ENCODE assay signal across 12 mouse cellular contexts in genomic region chr15:30424290-30424689, GRCm38 (mm10).
DNase-seq lines count a peak whose midpoint lies in the region; ATAC-seq lines count a peak whose summit lies in the region.
"Had no signal": no experiment of that assay in that cellular context is flagged by ENCODE, and none has a peak within 500 bp of the region (broad histone marks: within the 10 kb centered on the region; RNA-seq: fewer than 3 reads in every experiment).

No protein-coding gene starts in this region.

- DNase-seq in cerebellum, adult 18-20 months, result peak; percentile 22 to 53
- DNase-seq in midbrain, embryonic 11.5 days (ENCODE audit: low spot score, missing footprints), result peak; percentile 62
- no peak for DNase-seq in midbrain, embryonic 10.5 days (ENCODE audit: low spot score)
- DNase-seq in layer of hippocampus, adult 9-10 months (ENCODE audit: low spot score), result peak; percentile 24
- DNase-seq in right cerebral cortex, postnatal 4 days, result peak; percentile 11
- no peak for DNase-seq in gastrocnemius, postnatal 14 days
- no peak for DNase-seq in testis, postnatal 10 days (ENCODE audit: low spot score)
- DNase-seq: kidney, adult 18-20 months; thymus, adult 18-20 months had no signal

- no peaks in the 10 kb centered on the region for H3K4me1 ChIP-seq in midbrain, embryonic 11.5 days (ENCODE audit: control insufficient read depth, insufficient read depth, low read length)
- H3K4me1 ChIP-seq in midbrain, embryonic 10.5 days, result no peaks in the 10 kb centered on the region
- H3K4me1 ChIP-seq: liver, embryonic 15.5 days; neural tube, embryonic 12.5 days had no signal

- ATAC-seq in cerebellum, adult (ENCODE audit: insufficient number of reproducible peaks, low FRiP score, low TSS enrichment), result no peak
- ATAC-seq in midbrain, embryonic 11.5 days (ENCODE audit: low FRiP score), result no peak

- intact Hi-C loops in gastrocnemius, postnatal 14 days (cut with DNase I; ENCODE audit: low total_unique reads), result no loop called here

- H3K9me3 ChIP-seq in midbrain, embryonic 11.5 days (ENCODE audit: control insufficient read depth, low read length), result no peaks in the 10 kb centered on the region
- H3K9me3 ChIP-seq in midbrain, embryonic 10.5 days (replicated peaks), result no peaks in the 10 kb centered on the region
- H3K9me3 ChIP-seq: liver, embryonic 15.5 days; neural tube, embryonic 12.5 days had no signal

- WGBS in midbrain, embryonic 11.5 days, result 62% methylated on average over 9 of the region's 9 CpGs
- WGBS in midbrain, embryonic 10.5 days, result 68% methylated on average over 9 of the region's 9 CpGs

- H3K36me3 ChIP-seq in midbrain, embryonic 11.5 days (ENCODE audit: control insufficient read depth, insufficient read depth, low read length), result no peaks in the 10 kb centered on the region
- H3K36me3 ChIP-seq in midbrain, embryonic 10.5 days, result no peaks in the 10 kb centered on the region
- H3K36me3 ChIP-seq: liver, embryonic 15.5 days; neural tube, embryonic 12.5 days had no signal

- H3K27ac ChIP-seq in midbrain, embryonic 11.5 days (ENCODE audit: low read depth, low read length), result no peak overlapping the region
- no peak overlapping the region for H3K27ac ChIP-seq in midbrain, embryonic 10.5 days (replicated peaks)
- H3K27ac ChIP-seq: liver, embryonic 15.5 days; neural tube, embryonic 12.5 days had no signal

- H3K4me2 ChIP-seq in midbrain, embryonic 11.5 days, result no peak overlapping the region
- H3K4me2 ChIP-seq: liver, embryonic 15.5 days; neural tube, embryonic 12.5 days had no signal

- no peak overlapping the region for H3K9ac ChIP-seq in midbrain, embryonic 11.5 days (ENCODE audit: low read length)
- H3K9ac ChIP-seq: liver, embryonic 15.5 days; neural tube, embryonic 12.5 days had no signal

- no peaks in the 10 kb centered on the region for H3K27me3 ChIP-seq in midbrain, embryonic 11.5 days (ENCODE audit: control insufficient read depth, insufficient read depth, low read length)
- no peaks in the 10 kb centered on the region for H3K27me3 ChIP-seq in midbrain, embryonic 10.5 days (ENCODE audit: low read depth, poor library complexity, severe bottlenecking)
- H3K27me3 ChIP-seq: liver, embryonic 15.5 days; neural tube, embryonic 12.5 days had no signal

- H3K4me3 ChIP-seq in midbrain, embryonic 11.5 days (ENCODE audit: low read depth, low read length), result no peak overlapping the region
- no peak overlapping the region for H3K4me3 ChIP-seq in midbrain, embryonic 10.5 days
- H3K4me3 ChIP-seq: liver, embryonic 15.5 days; neural tube, embryonic 12.5 days had no signal

Comparison
In these comparisons a context has a peak if more than half of its experiments do, and no peak if none do; other contexts are left out.
1. DNase-seq: peak in cerebellum, adult 18-20 months (2 of 2), midbrain, embryonic 11.5 days (single experiment), layer of hippocampus, adult 9-10 months (single experiment) and right cerebral cortex, postnatal 4 days (single experiment); none in midbrain, embryonic 10.5 days (single experiment), gastrocnemius, postnatal 14 days (single experiment) and testis, postnatal 10 days (single experiment).